Mouse (Mus musculus) C2C12 (cell line): ENCODE data around the gene Myh7b.

Experiments used
- CEBPB ChIP-seq: IDR thresholded peaks from one replicate; pipeline ENCODE4 v1.6.1; 2011; ENCODE audit warnings: low read depth, mild to moderate bottlenecking, control low read depth, moderate library complexity
- CTCF ChIP-seq: IDR thresholded peaks from one replicate; pipeline ENCODE4 v1.5.1; 2011; ENCODE audit not compliant: control insufficient read depth, insufficient read depth, insufficient read length

DNA sequence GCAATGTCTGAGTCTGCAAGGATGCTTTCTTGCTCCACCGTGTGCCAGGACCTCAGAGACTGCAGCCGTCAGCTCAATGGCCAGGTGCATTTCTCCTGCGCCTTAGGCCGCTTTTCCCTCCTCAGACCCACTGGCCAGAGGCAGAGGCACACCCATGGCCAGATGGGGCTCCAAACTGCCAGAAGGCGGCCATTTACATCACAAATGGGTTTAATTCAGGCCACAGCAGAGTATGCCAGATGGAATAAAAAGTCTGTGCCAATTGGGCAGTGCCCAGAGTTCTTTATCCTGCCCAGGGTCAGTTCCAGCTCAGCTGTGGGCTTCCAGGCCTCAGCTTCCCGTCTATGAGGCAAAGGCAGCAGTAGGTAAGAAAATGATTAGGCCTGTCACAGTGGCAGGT, 29.6 kb downstream of the Myh7b start:
- TF ChIP-seq CTCF, result no peak
- no peak for TF ChIP-seq CEBPB
